Mouse (Mus musculus) kidney, embryonic 15.5 days (tissue): Measurements from ENCODE around the gene Mrpl28. TPM values are rescaled to one million over a fixed set of nuclear protein-coding genes. Genes with fewer than 3 reads are reported as not detected.
"Not testable (repeated sequence)": the region's sequence is repeated elsewhere in the genome, so short reads cannot be mapped to it uniquely, and the experiment has no call there.

ENCODE experiments used
- ATAC-seq: fragments of 200-750 bp; cut with Nextera tagmentation; replicated peaks from 2 replicates; pipeline ENCODE4 v1.8.0; 2017; ENCODE audit warnings: moderate TSS enrichment; ENCODE audit not compliant: low FRiP score
- H3K27ac ChIP-seq: fragments of 300-500 bp; sonication (generic); 2 replicates; pipeline ENCODE4 v1.5.1; 2015; ENCODE audit warnings: mild to moderate bottlenecking, inconsistent platforms
- H3K27me3 ChIP-seq: fragments of 300-500 bp; sonication (generic); 2 replicates; pipeline ENCODE4 v1.6.1; 2015; ENCODE audit warnings: inconsistent platforms
- H3K36me3 ChIP-seq: fragments of 300-500 bp; sonication (generic); 2 replicates; pipeline ENCODE4 v1.6.1; 2015; ENCODE audit warnings: inconsistent platforms
- H3K4me1 ChIP-seq: fragments of 300-500 bp; sonication (generic); 2 replicates; pipeline ENCODE4 v1.6.1; 2015; ENCODE audit warnings: inconsistent platforms
- H3K4me2 ChIP-seq: fragments of 300-500 bp; sonication (generic); 2 replicates; pipeline ENCODE4 v1.6.1; 2015; ENCODE audit warnings: moderate library complexity, mild to moderate bottlenecking, inconsistent platforms
- H3K4me3 ChIP-seq: fragments of 300-500 bp; sonication (generic); replicated peaks from 2 replicates; pipeline ENCODE4 v1.5.1; 2015; ENCODE audit warnings: mild to moderate bottlenecking, inconsistent platforms
- H3K9ac ChIP-seq: fragments of 300-500 bp; sonication (generic); 2 replicates; pipeline ENCODE4 v1.6.1; 2015; ENCODE audit warnings: mild to moderate bottlenecking, inconsistent platforms
- H3K9me3 ChIP-seq: fragments of 300-500 bp; sonication (generic); replicated peaks from 2 replicates; pipeline ENCODE4 v1.6.1; 2016; ENCODE audit warnings: inconsistent platforms
- WGBS: fragments of 180-500 bp; shearing (Covaris S2); methylation state at CpG from one replicate; pipeline ENCODE4 v1.1.7; 2015; ENCODE audit warnings: mixed read lengths; 5-methylcytosine and 5-hydroxymethylcytosine counted together
- polyA plus RNA-seq: library from polyadenylated mRNA; unstranded; fragments of >200 nt; fragmentation: Nextera tagmentation; extraction: Ambion mirVana; gene quantifications from 2 replicates; pipeline ENCODE4 v1.2.1, GENCODE M21; 2015

Mrpl28 gene
- polyA plus RNA-seq, 1 experiment from 2014 or later: 218 TPM

DNA sequence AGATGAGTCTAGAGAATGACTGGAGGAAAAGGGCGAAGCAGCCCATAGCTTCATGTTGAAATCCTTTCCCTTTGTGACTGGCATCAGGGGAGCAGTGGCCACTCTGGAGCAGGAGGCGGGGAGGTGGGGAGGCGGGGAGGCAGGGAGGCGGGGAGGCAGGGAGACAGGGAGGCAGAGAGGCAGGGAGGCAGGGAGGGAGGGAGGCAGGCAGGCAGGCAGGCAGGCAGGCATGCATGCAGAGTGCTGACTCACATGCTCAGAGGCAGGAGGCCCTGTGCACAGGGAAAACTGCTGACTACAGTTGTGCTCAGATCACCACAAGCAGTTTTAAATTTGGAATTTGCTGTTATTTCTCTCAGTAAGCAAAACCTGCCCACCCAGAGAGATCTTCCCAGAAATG is 21.8 kb upstream of the Mrpl28 start:
- 25% methylated on average over 4 of the region's 4 CpGs for WGBS
- no peak overlapping the region for H3K9ac ChIP-seq
- no peak overlapping the region for H3K4me2 ChIP-seq
- no peak overlapping the region for H3K4me3 ChIP-seq
- no peaks in the 10 kb centered on the region for H3K27me3 ChIP-seq
- ATAC-seq: peak; percentile 71
- H3K9me3 ChIP-seq: no peaks in the 10 kb centered on the region
- H3K4me1 ChIP-seq: 0 out of 2 replicates have a peak, but pooled peaks cover 3% of the 10 kb centered on the region
- no peaks in the 10 kb centered on the region for H3K36me3 ChIP-seq
- no peak overlapping the region for H3K27ac ChIP-seq

DNA sequence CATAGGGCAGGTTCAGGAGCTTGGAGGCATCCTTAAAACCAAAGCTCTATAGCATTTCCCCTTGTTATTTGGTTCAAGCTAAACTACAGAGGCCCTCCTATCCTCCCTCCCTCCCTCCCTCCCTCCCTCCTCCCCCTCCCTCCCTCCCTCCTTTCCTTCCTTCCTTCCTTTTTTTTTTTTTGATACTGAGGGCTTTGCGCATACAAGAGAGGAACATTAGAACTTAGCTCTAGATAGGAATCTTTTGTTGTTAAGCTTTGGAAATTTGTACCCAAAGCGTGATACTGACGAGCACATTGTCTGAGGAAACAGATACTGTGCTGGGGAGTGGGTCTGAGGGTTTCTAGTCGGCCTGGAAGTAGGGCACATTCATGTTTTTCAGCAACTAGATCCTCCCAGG is 17.7 kb upstream of the Mrpl28 start:
- no peak for ATAC-seq
- no peak overlapping the region for H3K9ac ChIP-seq
- no peaks in the 10 kb centered on the region for H3K36me3 ChIP-seq
- H3K4me3 ChIP-seq: no peak overlapping the region
- H3K27ac ChIP-seq: no peak overlapping the region
- no peak overlapping the region for H3K4me2 ChIP-seq
- peaks cover 14% of the 10 kb centered on the region for H3K27me3 ChIP-seq
- H3K4me1 ChIP-seq: peaks cover 4% of the 10 kb centered on the region
- 56% methylated on average over 3 of the region's 4 CpGs for WGBS
- no peaks in the 10 kb centered on the region for H3K9me3 ChIP-seq

- Histone ChIP-seq H3K27me3 (peaks cover 59% of the 10 kb centered on the region), H3K9ac (no peak overlapping the region), H3K4me1 (peaks cover 25% of the 10 kb centered on the region), H3K27ac (no peak overlapping the region), H3K4me2 (no peak overlapping the region), H3K9me3 (no peaks in the 10 kb centered on the region), H3K4me3 (no peak overlapping the region), H3K36me3 (no peaks in the 10 kb centered on the region)
- no peak for ATAC-seq
- 32% methylated on average over 4 of the region's 4 CpGs for WGBS
These were observed 13.1 kb upstream of the Mrpl28 start for GRCm38 (mm10) chr17:26110156-26110555.

DNA sequence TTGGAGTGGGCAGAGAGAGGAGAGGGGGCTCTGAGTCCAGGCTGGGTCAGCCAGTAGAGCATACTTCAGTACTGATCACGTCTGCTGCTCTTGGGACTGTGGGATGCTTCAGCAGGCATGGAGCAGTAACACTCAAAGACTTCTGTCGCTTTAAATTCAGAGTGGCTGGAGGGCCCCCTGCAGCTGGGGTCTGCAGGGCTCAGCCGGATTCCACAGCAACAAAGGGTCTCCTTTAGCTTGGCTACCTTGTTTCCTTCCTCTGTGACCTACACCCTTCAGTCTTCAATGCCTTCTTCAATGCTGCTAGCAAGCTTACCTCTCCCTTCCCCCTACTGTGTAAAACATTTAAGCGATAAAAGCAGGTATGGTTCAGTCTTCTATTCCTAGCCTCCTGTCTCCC is 12.3 kb upstream of the Mrpl28 start:
- H3K27ac ChIP-seq: no peak overlapping the region
- H3K36me3 ChIP-seq: no peaks in the 10 kb centered on the region
- no peak overlapping the region for H3K4me2 ChIP-seq
- H3K27me3 ChIP-seq: peaks cover 68% of the 10 kb centered on the region
- 8% methylated on average over 4 of the region's 4 CpGs for WGBS
- no peak overlapping the region for H3K4me3 ChIP-seq
- no peaks in the 10 kb centered on the region for H3K9me3 ChIP-seq
- H3K9ac ChIP-seq: no peak overlapping the region
- H3K4me1 ChIP-seq: peaks cover 34% of the 10 kb centered on the region
- ATAC-seq: no peak

DNA sequence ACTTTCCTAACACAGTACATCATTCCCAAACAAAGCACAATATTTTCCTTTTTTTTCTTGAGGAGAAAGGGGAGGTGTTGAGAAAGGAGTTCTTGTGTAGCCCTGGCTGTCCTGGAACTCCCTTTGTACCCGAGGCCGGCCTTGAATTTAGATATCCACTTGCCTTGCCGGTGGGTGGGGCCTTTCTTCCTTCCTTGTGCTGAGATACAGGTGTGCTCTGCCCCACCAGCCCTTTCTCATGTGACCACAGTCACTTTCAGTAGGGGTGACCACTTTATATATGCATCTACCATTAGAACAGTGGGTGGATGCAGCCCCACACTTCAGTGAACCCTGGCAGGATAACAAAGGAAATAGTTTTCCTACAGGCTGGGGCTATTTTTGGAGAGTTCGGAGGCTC is 11.6 kb upstream of the Mrpl28 start:
- no peak for ATAC-seq
- Histone ChIP-seq H3K9ac (no peak overlapping the region), H3K9me3 (no peaks in the 10 kb centered on the region), H3K4me2 (no peak overlapping the region), H3K36me3 (no peaks in the 10 kb centered on the region), H3K4me1 (peaks cover 41% of the 10 kb centered on the region), H3K27me3 (peaks cover 75% of the 10 kb centered on the region), H3K27ac (no peak overlapping the region), H3K4me3 (no peak overlapping the region)
- 26% methylated on average over 4 of the region's 4 CpGs for WGBS

- Histone ChIP-seq H3K9ac (0 out of 2 replicates have a peak overlapping the region, but pooled peaks have one; percentile 64), H3K4me3 (peak overlapping the region; percentile 70), H3K27me3 (peaks cover 85% of the 10 kb centered on the region), H3K4me1 (peaks cover 41% of the 10 kb centered on the region), H3K4me2 (peak overlapping the region; percentile 97), H3K9me3 (no peaks in the 10 kb centered on the region), H3K27ac (no peak overlapping the region), H3K36me3 (no peaks in the 10 kb centered on the region)
- ATAC-seq: no peak
- WGBS: 14% methylated on average over 14 of the region's 14 CpGs
These were observed 10.5 kb upstream of the Mrpl28 start for GRCm38 (mm10) chr17:26112751-26113150.

DNA sequence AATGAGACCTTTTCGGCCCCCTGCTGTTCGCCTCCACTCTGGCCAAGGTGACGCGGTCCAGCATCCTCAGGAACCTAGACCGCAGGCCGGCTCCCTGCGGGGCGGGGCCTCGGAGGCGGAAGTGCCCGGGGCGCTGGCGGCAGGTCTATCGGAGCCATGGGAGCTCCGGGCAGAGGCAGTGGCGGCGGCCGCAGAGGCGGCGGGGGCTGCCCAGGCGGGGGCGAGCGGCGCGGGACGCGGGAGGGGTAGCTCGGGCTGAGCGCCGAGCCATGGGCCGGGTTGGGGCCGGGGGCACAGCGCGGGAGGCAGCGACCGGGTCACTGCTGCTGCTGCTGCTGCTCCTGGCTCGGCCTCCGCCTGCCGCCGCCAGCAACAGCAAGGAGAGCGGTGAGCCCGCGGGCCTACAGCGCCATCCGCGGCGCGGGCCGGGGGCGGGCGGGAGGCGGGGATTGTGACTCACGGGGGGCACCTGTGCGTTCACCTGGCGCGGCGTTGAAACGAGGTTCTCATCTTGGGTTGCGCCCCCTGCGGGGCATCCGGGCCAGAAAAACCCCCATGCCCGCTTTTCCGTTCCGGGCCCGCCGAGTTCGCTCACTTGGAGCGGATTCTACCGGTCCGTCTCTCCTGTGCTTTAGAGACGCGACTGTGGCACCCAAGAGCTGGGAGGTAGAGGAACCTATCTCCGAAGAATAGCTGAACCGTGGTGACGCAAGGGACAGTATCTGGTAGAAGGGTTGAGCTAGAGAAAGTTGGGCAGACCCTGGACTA is 9.9 kb upstream of the Mrpl28 start, which contains the start of gene Tmem8:
Tmem8 (plus strand) TSS at position 119 of the 768 bp plus-strand sequence.
- Histone ChIP-seq H3K4me3 (peak within 1 kb of the TSS; percentile 70), H3K27me3 (peaks cover 91% of the 10 kb centered on the region), H3K4me1 (peaks cover 41% of the 10 kb centered on the region), H3K27ac (peak within 1 kb of the TSS; percentile 11; the same call in 1 of the 2 replicates), H3K9ac (peak within 1 kb of the TSS; percentile 64), H3K36me3 (no peaks in the 10 kb centered on the region), H3K9me3 (no peaks in the 10 kb centered on the region), H3K4me2 (peak within 1 kb of the TSS; percentile 97)
- ATAC-seq: peak; percentile 63
- under 1% methylated on average over 57 of the region's 75 CpGs for WGBS

DNA sequence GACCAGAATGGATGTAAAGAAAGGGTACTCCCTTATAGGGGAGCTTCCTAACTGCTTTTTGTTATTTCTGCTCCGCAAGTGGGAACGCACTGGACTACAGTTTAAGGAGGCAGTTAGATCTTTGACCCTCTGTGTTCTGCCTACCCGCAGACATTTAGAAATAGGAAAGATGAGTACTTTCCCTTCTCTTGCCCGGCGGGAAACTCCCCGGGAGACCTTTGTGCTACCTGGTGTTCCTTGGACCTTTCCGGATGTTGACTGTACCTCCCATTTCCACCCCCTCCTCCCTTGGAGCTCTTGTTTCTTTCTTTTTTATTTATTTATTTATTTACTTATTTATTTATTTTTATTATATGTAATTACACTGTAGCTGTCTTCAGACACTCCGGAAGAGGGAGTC is 9.2 kb upstream of the Mrpl28 start:
- Histone ChIP-seq H3K9me3 (no peaks in the 10 kb centered on the region), H3K27me3 (peaks cover 98% of the 10 kb centered on the region), H3K4me3 (peak overlapping the region; percentile 70), H3K4me2 (peak overlapping the region; percentile 97), H3K27ac (peak overlapping the region; percentile 11; the same call in 1 of the 2 replicates), H3K36me3 (no peaks in the 10 kb centered on the region), H3K4me1 (peaks cover 41% of the 10 kb centered on the region), H3K9ac (peak overlapping the region; percentile 64; the same call in 1 of the 2 replicates)
- no peak for ATAC-seq
- WGBS: 10% methylated on average over 8 of the region's 8 CpGs

- peaks cover 41% of the 10 kb centered on the region for H3K4me1 ChIP-seq
- not testable (repeated sequence) for H3K4me3 ChIP-seq, H3K4me2 ChIP-seq, H3K36me3 ChIP-seq, H3K9me3 ChIP-seq, H3K9ac ChIP-seq, H3K27ac ChIP-seq, ATAC-seq
- WGBS: 65% methylated on average over 7 of the region's 7 CpGs
- H3K27me3 ChIP-seq: peaks cover 98% of the 10 kb centered on the region
These were observed 8.8 kb upstream of the Mrpl28 start for GRCm38 (mm10) chr17:26114461-26114860.

DNA sequence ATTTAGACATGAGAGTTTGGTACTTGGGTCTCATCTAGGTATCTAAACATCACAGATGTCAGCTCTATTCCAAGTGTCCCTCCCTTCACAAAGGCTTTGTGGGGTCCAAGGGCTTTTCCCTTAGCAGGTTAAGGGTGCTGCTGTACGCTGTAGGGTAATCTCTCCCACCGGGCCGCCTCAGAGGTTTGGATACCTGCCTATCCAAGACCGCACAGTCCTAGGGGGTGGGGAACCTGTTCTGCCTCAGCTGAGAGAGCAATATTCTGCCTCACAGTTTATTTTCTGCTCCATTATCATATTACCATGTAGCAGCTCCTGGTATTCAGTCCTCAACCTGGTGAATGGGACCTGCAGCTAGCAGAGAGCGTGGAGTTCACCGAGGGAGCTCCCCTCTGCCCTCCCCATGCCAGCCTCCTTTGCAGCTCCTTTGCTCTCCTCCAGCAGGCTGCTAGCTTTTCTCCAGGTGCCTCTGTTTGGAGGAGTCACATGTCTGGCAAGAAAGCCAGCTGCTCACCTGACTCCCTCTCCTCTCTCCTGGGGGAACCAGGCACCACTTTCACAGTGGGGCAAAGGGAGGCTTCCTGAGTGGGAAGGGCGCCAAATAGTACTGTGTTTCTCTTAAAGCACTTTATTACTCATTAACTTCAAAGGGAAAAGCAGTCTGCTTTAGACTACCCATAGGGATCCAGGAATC is 7.9 kb upstream of the Mrpl28 start:
- 75% methylated on average over 7 of the region's 7 CpGs for WGBS
- ATAC-seq: peak; percentile 16; the same call in 1 of the 2 replicates
- H3K4me2 ChIP-seq: no peak overlapping the region
- H3K36me3 ChIP-seq: no peaks in the 10 kb centered on the region
- H3K27ac ChIP-seq: peak overlapping the region; percentile 57
- no peak overlapping the region for H3K9ac ChIP-seq
- peaks cover 95% of the 10 kb centered on the region for H3K27me3 ChIP-seq
- peaks cover 47% of the 10 kb centered on the region for H3K4me1 ChIP-seq
- H3K9me3 ChIP-seq: no peaks in the 10 kb centered on the region
- no peak overlapping the region for H3K4me3 ChIP-seq

- Histone ChIP-seq H3K36me3 (no peaks in the 10 kb centered on the region), H3K9me3 (no peaks in the 10 kb centered on the region), H3K4me2 (no peak overlapping the region), H3K9ac (no peak overlapping the region), H3K27ac (peak overlapping the region; percentile 57), H3K4me1 (peaks cover 43% of the 10 kb centered on the region), H3K27me3 (peaks cover 88% of the 10 kb centered on the region), H3K4me3 (no peak overlapping the region)
- 0 out of 2 replicates have a peak, but pooled peaks have one; percentile 1 for ATAC-seq
- WGBS: 49% methylated on average over 3 of the region's 3 CpGs
These were observed 7.3 kb upstream of the Mrpl28 start for GRCm38 (mm10) chr17:26115956-26116487.
